Mouse (Mus musculus): ENCODE results near the gene Fbxl5. TPM values are rescaled to one million over a fixed set of nuclear protein-coding genes. Genes with fewer than 3 reads are reported as not detected.

Gene Fbxl5
- polyA plus RNA-seq, 1 experiment from 2014 or later: 60.8 TPM

DNA sequence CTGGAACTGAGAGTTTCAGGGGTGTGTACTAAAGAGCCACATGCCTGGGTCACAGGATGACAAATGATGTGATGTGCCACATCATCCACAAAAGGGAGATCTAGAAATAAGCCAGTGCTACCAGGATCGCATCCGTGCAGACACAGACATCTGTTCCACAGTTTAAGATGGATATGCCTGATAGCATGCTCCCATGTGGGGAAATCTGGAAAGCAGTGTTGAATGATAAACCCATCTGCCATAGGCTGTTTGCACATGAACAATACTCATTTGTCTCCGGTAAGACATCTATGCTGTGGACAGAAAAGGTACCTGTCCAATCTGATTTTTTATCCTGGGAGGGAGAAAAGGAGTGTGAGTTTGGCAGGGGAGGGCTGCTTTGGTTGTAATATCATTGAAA, 124.3 kb downstream of the Fbxl5 start:
- no peak overlapping the region for H3K27ac ChIP-seq
- no peak for ATAC-seq
- H3K4me1 ChIP-seq (replicated peaks): no peaks in the 10 kb centered on the region
- H3K27me3 ChIP-seq (replicated peaks): no peaks in the 10 kb centered on the region
- H3K4me3 ChIP-seq (replicated peaks): no peak overlapping the region
- H3K9ac ChIP-seq: no peak overlapping the region
- H3K36me3 ChIP-seq: peaks cover 2% of the 10 kb centered on the region; the same call in 1 of the 2 replicates
- H3K4me2 ChIP-seq (replicated peaks): no peak overlapping the region
- no peaks in the 10 kb centered on the region for H3K9me3 ChIP-seq
- WGBS: 85% methylated on average over 3 of the region's 3 CpGs

Other genes starting within 250 kb of the Fbxl5 start
- gene Cc2d2a, start 159.3 kb downstream of the Fbxl5 start, polyA plus RNA-seq (2015; fragmentation: Nextera tagmentation; extraction: Ambion mirVana): 8.9 and 9.8 TPM in 2 replicates
- 0.88 and 0.97 TPM in 2 replicates for gene Bst1, start 2.8 kb downstream of the Fbxl5 start, polyA plus RNA-seq (2015; fragmentation: Nextera tagmentation; extraction: Ambion mirVana)
- 13.1 and 14.5 TPM in 2 replicates for gene Cd38, start 46.9 kb upstream of the Fbxl5 start, polyA plus RNA-seq (2015; fragmentation: Nextera tagmentation; extraction: Ambion mirVana)
- 0.39 and 0.43 TPM in 2 replicates for gene Gm7879, start 91.5 kb upstream of the Fbxl5 start, polyA plus RNA-seq (2015; fragmentation: Nextera tagmentation; extraction: Ambion mirVana)
- gene Fgfbp1, start 160.1 kb upstream of the Fbxl5 start, polyA plus RNA-seq (2015; fragmentation: Nextera tagmentation; extraction: Ambion mirVana): 82.5 and 96.9 TPM in 2 replicates

All from intestine, embryonic 15.5 days (tissue).